Mouse (Mus musculus) bone marrow, adult 2 months (tissue): ENCODE data around the gene Icmt.

Experiments
- CTCF ChIP-seq: fragments of 200-500 bp; IDR thresholded peaks from 2 replicates; pipeline ENCODE4 v1.5.1; 2011; ENCODE audit warnings: low read length, control low read depth; ENCODE audit not compliant: control insufficient read depth, insufficient read depth
- POLR2A ChIP-seq: fragments of 200-500 bp; IDR thresholded peaks from 2 replicates; pipeline ENCODE4 v1.6.1; 2011; ENCODE audit warnings: low read depth, mild to moderate bottlenecking, control low read depth, low read length, borderline replicate concordance; ENCODE audit not compliant: control insufficient read depth

DNA sequence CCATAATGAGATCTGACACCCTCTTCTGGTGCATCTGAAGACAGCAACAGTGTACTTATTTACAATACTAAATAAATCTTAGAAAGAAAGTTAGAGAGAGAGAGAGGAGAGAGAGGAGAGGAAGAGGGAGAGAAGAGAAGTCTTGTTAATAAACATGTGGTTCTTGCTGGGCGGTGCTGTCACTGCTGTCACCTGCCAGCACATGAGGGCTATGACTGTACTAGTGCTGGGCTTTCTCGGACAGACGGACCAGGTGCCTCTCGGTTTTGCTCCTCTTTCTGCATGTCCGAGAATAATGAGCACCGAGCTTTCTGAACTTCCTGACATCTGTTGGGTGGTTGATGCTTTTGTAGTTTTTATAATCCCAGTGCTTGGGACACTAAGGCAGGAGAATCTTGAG is 46.4 kb upstream of the Icmt start:
- no peak for TF ChIP-seq CTCF
- no peak for TF ChIP-seq POLR2A
